Mouse (Mus musculus): Measurements from ENCODE around the gene Myh9. TPM values are rescaled to one million over a fixed set of nuclear protein-coding genes. Genes with fewer than 3 reads are reported as not detected.
A peak's percentile ranks its signal among the peaks of the same experiment; 100 is the strongest.

Gene Myh9
- total RNA-seq, 2 experiments from 2014 or later = 122 to 124 TPM

- intact Hi-C loops (cut with DNase I) = no loop called here
- no peak for DNase-seq (ENCODE audit: low spot score)
These were observed 10.1 kb downstream of the Myh9 start for GRCm38 (mm10) chr15:77831754-77832457.

- intact Hi-C loops (cut with DNase I) = no loop called here
- DNase-seq (ENCODE audit: low spot score) = no peak
These were observed 10.8 kb downstream of the Myh9 start for GRCm38 (mm10) chr15:77831138-77831579.

GRCm38 (mm10) chr15:77830481-77831137 lies 11.4 kb downstream of the Myh9 start:
- no peak for DNase-seq (ENCODE audit: low spot score)
- intact Hi-C loops (cut with DNase I) = no loop called here

- no peak for DNase-seq (ENCODE audit: low spot score)
- intact Hi-C loops (cut with DNase I) = no loop called here
These were observed 12.4 kb downstream of the Myh9 start for GRCm38 (mm10) chr15:77829542-77829941.

- intact Hi-C loops (cut with DNase I) = no loop called here
- DNase-seq (ENCODE audit: low spot score) = no peak
These were observed 13.1 kb downstream of the Myh9 start for GRCm38 (mm10) chr15:77828910-77829309.

- no peak for DNase-seq (ENCODE audit: low spot score)
- intact Hi-C loops (cut with DNase I) = no loop called here
These were observed 13.7 kb downstream of the Myh9 start for GRCm38 (mm10) chr15:77828242-77828641.

- intact Hi-C loops (cut with DNase I) = no loop called here
- DNase-seq (ENCODE audit: low spot score) = no peak
These were observed 14.2 kb downstream of the Myh9 start for GRCm38 (mm10) chr15:77827794-77828193.

- DNase-seq (ENCODE audit: low spot score) = no peak
- intact Hi-C loops (cut with DNase I) = no loop called here
These were observed 14.6 kb downstream of the Myh9 start for GRCm38 (mm10) chr15:77827379-77827778.

- intact Hi-C loops (cut with DNase I) = no loop called here
- no peak for DNase-seq (ENCODE audit: low spot score)
These were observed 16.6 kb downstream of the Myh9 start for GRCm38 (mm10) chr15:77825382-77825781.

GRCm38 (mm10) chr15:77824321-77824720 lies 17.7 kb downstream of the Myh9 start:
- intact Hi-C loops (cut with DNase I) = no loop called here
- no peak for DNase-seq (ENCODE audit: low spot score)

- DNase-seq (ENCODE audit: low spot score) = no peak
- intact Hi-C loops (cut with DNase I) = loop anchor here (2.0 kb wide), 1 partner anchor 17 kb away; no protein-coding TSS in a partner anchor
These were observed 18.3 kb downstream of the Myh9 start for GRCm38 (mm10) chr15:77823634-77824033.

- intact Hi-C loops (cut with DNase I) = loop anchor here (2.0 kb wide), 1 partner anchor 18 kb away; no protein-coding TSS in a partner anchor
- no peak for DNase-seq (ENCODE audit: low spot score)
These were observed 18.8 kb downstream of the Myh9 start for GRCm38 (mm10) chr15:77823196-77823595.

GRCm38 (mm10) chr15:77822671-77823070 lies 19.3 kb downstream of the Myh9 start:
- no peak for DNase-seq (ENCODE audit: low spot score)
- intact Hi-C loops (cut with DNase I) = loop anchor here (2.0 kb wide), 1 partner anchor 18 kb away; no protein-coding TSS in a partner anchor

- no peak for DNase-seq (ENCODE audit: low spot score)
- intact Hi-C loops (cut with DNase I) = loop anchor here (2.0 kb wide), 1 partner anchor 19 kb away; no protein-coding TSS in a partner anchor
These were observed 19.9 kb downstream of the Myh9 start for GRCm38 (mm10) chr15:77822057-77822466.

- DNase-seq (ENCODE audit: low spot score) = no peak
- intact Hi-C loops (cut with DNase I) = no loop called here
These were observed 20.6 kb downstream of the Myh9 start for GRCm38 (mm10) chr15:77821424-77821823.

GRCm38 (mm10) chr15:77820480-77821163 lies 21.4 kb downstream of the Myh9 start:
- intact Hi-C loops (cut with DNase I) = no loop called here
- no peak for DNase-seq (ENCODE audit: low spot score)

GRCm38 (mm10) chr15:77819894-77820387 lies 22.0 kb downstream of the Myh9 start:
- DNase-seq (ENCODE audit: low spot score) = peak; percentile 79
- intact Hi-C loops (cut with DNase I) = no loop called here

GRCm38 (mm10) chr15:77818556-77819158 lies 23.3 kb downstream of the Myh9 start:
- no peak for DNase-seq (ENCODE audit: low spot score)
- intact Hi-C loops (cut with DNase I) = no loop called here

GRCm38 (mm10) chr15:77817417-77817816 lies 24.6 kb downstream of the Myh9 start:
- intact Hi-C loops (cut with DNase I) = no loop called here
- DNase-seq (ENCODE audit: low spot score) = no peak

- intact Hi-C loops (cut with DNase I) = no loop called here
These were observed 25.4 kb downstream of the Myh9 start for GRCm38 (mm10) chr15:77816601-77816950.

More at GRCm38 (mm10) chr15:77816601-77816950, 25.4 kb downstream of the Myh9 start:
- DNase-seq (ENCODE audit: low spot score) = no peak

Data from heart, postnatal 25 days (tissue).